Mouse (Mus musculus): Measurements from ENCODE around the gene Grasp. TPM values are rescaled to one million over a fixed set of nuclear protein-coding genes. Genes with fewer than 3 reads are reported as not detected.

Grasp gene
- polyA plus RNA-seq, 1 experiment from 2014 or later, result 15.1 TPM

DNA sequence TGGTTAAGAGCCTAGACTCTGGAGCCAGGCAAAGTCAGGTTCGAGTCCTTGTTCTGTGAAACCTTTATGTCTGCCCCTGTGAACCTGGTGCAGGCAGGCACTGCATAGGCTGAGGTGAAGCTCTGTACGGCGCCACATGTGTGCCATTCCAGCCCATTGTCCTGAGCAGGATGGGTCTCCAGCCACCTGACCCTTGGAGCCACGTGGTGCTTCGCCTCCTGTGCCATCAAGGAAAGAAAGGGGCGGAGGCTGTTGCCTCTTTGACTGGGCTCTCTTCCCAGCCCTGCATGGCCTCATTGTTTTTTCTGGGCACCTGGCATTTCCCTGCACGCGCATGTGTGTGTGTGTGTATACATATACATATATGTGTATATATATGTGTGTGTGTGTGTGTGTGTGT lies 15.8 kb downstream of the Grasp start:
- no peaks in the 10 kb centered on the region for H3K27me3 ChIP-seq
- 67% methylated on average over 8 of the region's 8 CpGs for WGBS
- H3K27ac ChIP-seq (replicated peaks), result no peak overlapping the region
- H3K9ac ChIP-seq, result no peak overlapping the region
- no peaks in the 10 kb centered on the region for H3K9me3 ChIP-seq (replicated peaks)
- no peaks in the 10 kb centered on the region for H3K36me3 ChIP-seq
- no peak overlapping the region for H3K4me3 ChIP-seq (replicated peaks)
- no peak for ATAC-seq (ENCODE audit: insufficient number of reproducible peaks, low FRiP score, low TSS enrichment, low read depth)
- H3K4me2 ChIP-seq (replicated peaks), result no peak overlapping the region
- H3K4me1 ChIP-seq, result peaks cover 39% of the 10 kb centered on the region

DNA sequence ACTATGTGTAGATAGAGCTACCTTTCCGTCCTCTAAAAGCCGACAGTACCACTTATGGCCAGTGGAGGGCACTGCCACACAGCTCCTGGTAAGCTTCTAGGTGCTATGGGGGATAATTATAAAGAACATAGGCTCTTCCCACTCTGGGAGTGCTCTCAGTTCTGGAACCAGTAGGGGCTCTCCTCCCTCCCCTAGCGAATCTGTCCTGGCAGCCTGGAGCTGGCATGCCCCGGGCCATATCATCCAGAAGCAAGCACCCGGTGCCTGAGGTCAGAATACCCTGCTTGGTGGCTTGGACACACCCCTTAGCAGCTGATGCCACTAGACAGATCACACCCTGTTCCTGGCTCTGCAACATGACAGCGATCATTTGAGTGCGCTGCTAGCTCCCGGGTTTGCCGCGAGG lies 16.8 kb downstream of the Grasp start:
- ATAC-seq (ENCODE audit: insufficient number of reproducible peaks, low FRiP score, low TSS enrichment, low read depth), result peak; percentile 74
- Histone ChIP-seq H3K27me3 (no peaks in the 10 kb centered on the region), H3K4me1 (peaks cover 33% of the 10 kb centered on the region), H3K27ac (replicated peaks) (peak overlapping the region; percentile 17; the same call in 1 of the 2 replicates), H3K9ac (peak overlapping the region; percentile 13; the same call in 1 of the 2 replicates), H3K9me3 (replicated peaks) (no peaks in the 10 kb centered on the region), H3K36me3 (no peaks in the 10 kb centered on the region), H3K4me2 (replicated peaks) (peak overlapping the region; percentile 52), H3K4me3 (replicated peaks) (peak overlapping the region; percentile 19; the same call in 1 of the 2 replicates)
- WGBS, result 3% methylated on average over 10 of the region's 10 CpGs

DNA sequence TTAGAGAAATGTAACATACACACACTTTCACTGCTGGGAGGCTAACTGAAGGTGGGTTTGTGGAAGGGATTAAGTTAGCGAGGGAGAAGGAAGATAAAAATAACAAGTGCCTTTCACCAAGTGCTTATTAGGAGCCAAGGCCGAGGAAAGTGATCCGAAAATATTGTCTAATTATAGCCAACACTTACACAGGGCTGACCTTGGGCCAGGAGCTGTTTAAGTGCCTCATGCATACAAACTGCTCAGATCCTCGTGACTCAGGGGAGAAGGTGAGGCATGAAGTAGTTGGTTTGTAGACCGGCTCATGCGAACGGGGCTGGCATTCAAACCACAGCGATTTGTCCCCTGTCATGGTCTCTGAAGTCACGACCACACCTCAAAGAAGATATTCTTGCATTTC lies 17.2 kb downstream of the Grasp start:
- H3K4me2 ChIP-seq (replicated peaks), result peak overlapping the region; percentile 52
- H3K4me3 ChIP-seq (replicated peaks), result peak overlapping the region; percentile 19; the same call in 1 of the 2 replicates
- no peak for ATAC-seq (ENCODE audit: insufficient number of reproducible peaks, low FRiP score, low TSS enrichment, low read depth)
- H3K27ac ChIP-seq (replicated peaks), result peak overlapping the region; percentile 17; the same call in 1 of the 2 replicates
- H3K27me3 ChIP-seq, result no peaks in the 10 kb centered on the region
- peaks cover 33% of the 10 kb centered on the region for H3K4me1 ChIP-seq
- H3K9ac ChIP-seq, result 0 out of 2 replicates have a peak overlapping the region, but pooled peaks have one; percentile 13
- 55% methylated on average over 9 of the region's 9 CpGs for WGBS
- no peaks in the 10 kb centered on the region for H3K36me3 ChIP-seq
- no peaks in the 10 kb centered on the region for H3K9me3 ChIP-seq (replicated peaks)

DNA sequence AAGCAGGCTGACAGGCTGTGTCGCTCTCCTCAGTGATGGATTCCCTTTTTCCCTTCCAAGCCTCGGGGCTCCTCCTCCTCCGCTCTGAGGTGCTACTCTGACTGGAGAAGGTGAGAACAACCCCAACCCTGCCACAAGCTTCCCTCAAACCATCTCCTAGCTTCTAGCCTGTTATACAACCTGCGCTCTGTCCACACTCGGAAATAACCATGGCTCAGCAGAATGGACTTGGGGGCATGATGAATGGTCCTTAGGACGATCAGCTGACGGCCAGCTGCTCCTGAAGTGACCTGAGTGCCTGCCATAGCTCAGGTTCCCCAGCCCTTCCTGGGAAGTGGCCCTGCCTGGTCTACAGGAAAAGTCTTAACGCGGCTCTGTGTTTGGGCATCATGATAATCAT lies 17.9 kb downstream of the Grasp start:
- Histone ChIP-seq H3K9ac (no peak overlapping the region), H3K4me1 (peaks cover 39% of the 10 kb centered on the region), H3K27ac (replicated peaks) (no peak overlapping the region), H3K4me2 (replicated peaks) (no peak overlapping the region), H3K9me3 (replicated peaks) (no peaks in the 10 kb centered on the region), H3K27me3 (no peaks in the 10 kb centered on the region), H3K4me3 (replicated peaks) (no peak overlapping the region), H3K36me3 (no peaks in the 10 kb centered on the region)
- WGBS, result 76% methylated on average over 9 of the region's 9 CpGs
- no peak for ATAC-seq (ENCODE audit: insufficient number of reproducible peaks, low FRiP score, low TSS enrichment, low read depth)

DNA sequence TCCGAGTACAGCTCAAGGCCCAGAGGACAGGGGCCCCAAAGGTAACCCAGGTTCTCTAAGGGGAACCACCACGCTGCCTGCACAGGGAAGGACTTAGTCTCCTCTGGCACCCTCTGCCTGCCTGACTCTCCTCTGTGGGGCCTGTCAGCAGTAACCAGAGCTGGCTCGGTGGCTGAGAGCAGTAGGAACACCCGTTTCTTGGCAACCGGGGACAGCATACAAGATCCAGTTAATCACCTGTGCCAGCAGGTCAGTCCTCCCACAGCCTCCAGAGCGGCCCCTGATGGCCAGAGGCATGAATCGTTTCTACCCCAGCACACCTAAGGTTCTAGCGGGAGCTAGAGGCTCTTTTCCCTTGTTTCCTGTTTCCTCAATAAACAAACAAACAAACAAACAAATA lies 18.7 kb downstream of the Grasp start:
- WGBS, result 18% methylated on average over 8 of the region's 8 CpGs
- H3K9me3 ChIP-seq (replicated peaks), result no peaks in the 10 kb centered on the region
- no peaks in the 10 kb centered on the region for H3K36me3 ChIP-seq
- H3K27me3 ChIP-seq, result no peaks in the 10 kb centered on the region
- no peak overlapping the region; the same call in 1 of the 2 replicates for H3K27ac ChIP-seq (replicated peaks)
- peaks cover 45% of the 10 kb centered on the region for H3K4me1 ChIP-seq
- no peak overlapping the region for H3K4me2 ChIP-seq (replicated peaks)
- H3K4me3 ChIP-seq (replicated peaks), result no peak overlapping the region
- no peak for ATAC-seq (ENCODE audit: insufficient number of reproducible peaks, low FRiP score, low TSS enrichment, low read depth)
- H3K9ac ChIP-seq, result no peak overlapping the region

DNA sequence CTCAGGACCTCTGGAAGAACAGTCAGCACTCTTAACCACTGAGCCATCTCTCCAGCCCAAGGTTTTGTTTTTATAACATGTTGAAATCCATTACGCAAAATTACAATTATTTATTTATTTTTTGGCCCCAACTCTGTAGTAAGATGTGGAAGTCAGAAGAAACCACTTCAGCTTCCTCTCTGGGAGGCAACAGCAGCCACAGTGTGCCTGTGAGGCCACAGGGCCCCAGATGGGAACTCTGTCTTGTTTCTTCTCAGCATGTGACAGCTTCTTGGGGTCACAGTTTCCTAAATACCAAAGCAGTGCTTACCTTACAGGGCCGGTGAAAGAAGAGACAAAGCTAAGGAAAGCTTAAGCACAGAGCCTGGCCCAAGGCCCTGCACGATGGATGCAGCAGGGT lies 20.0 kb downstream of the Grasp start:
- H3K27me3 ChIP-seq, result no peaks in the 10 kb centered on the region
- ATAC-seq (ENCODE audit: insufficient number of reproducible peaks, low FRiP score, low TSS enrichment, low read depth), result no peak
- no peaks in the 10 kb centered on the region for H3K36me3 ChIP-seq
- no peaks in the 10 kb centered on the region for H3K9me3 ChIP-seq (replicated peaks)
- no peak overlapping the region for H3K4me2 ChIP-seq (replicated peaks)
- H3K27ac ChIP-seq (replicated peaks), result no peak overlapping the region
- 69% methylated on average over 3 of the region's 3 CpGs for WGBS
- H3K4me1 ChIP-seq, result peaks cover 49% of the 10 kb centered on the region
- H3K4me3 ChIP-seq (replicated peaks), result no peak overlapping the region
- no peak overlapping the region for H3K9ac ChIP-seq

DNA sequence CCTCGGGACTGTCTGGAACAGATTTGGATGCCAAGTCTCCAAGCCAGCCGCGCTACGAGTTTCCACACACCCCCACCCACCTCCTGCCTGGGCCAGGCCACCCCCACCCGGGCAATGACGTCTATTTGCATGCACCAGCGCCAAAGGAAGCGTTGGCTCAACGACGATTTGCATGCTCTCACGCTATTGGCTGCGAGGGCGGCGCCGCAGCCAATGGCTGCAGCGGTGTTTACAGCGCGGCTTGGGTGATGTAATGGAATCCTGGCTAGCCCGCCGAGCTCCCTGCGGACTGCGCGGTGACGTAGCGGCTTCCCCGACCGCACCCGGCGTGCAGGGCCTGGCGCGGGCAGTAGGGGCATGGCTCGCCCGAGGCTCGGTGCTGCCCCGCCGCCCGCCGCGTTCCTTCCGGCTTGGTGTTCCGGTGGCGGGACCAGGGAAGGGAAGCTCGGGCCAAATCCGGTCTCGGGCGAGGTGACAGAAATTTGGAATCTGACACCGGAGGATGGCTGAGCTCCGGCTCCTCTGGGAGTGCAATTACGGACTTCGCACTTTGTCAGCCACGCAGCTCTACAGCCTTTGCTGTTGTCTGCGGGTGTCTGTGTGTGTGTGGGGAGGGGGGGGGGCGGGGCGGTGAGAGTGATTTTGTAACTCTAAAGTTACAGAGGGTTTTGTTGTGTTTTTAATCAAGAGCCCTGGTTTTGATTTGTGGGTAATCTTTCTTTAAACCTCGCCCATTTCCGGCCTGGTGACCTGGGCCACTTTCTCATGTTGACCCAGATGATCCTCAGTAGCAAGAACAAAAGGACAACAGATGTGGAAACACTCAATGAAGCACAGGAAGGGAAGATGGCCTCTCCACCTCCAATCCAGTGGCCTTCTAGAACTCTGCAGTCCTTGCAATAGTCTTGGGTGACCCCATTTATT lies 22.5 kb downstream of the Grasp start:
- Histone ChIP-seq H3K36me3 (no peaks in the 10 kb centered on the region), H3K27me3 (no peaks in the 10 kb centered on the region), H3K9me3 (replicated peaks) (no peaks in the 10 kb centered on the region), H3K4me1 (peaks cover 36% of the 10 kb centered on the region), H3K4me2 (replicated peaks) (peak overlapping the region; percentile 72), H3K27ac (replicated peaks) (peak overlapping the region; percentile 96), H3K4me3 (replicated peaks) (peak overlapping the region; percentile 51), H3K9ac (peak overlapping the region; percentile 42)
- under 1% methylated on average over 56 of the region's 56 CpGs for WGBS
- peak; percentile 96 for ATAC-seq (ENCODE audit: insufficient number of reproducible peaks, low FRiP score, low TSS enrichment, low read depth)

DNA sequence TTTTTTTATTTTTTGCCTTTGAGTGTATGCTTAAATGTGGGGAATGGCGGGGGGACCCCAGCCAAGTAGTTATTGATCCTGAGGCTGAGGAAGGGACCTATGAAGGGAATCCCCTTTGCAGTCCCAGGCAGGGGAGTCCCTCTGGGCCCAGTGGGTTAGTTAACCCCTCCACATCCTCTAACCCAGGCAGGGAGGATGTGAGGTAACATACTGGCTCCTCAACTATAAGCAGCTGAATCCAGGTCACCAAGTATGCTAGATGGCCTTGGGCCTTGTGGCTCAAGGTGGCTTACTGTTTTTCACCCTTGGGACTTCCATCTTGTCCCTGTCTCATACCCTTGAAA lies 23.1 kb downstream of the Grasp start:
- Histone ChIP-seq H3K4me2 (replicated peaks) (peak overlapping the region; percentile 72), H3K27me3 (no peaks in the 10 kb centered on the region), H3K4me1 (peaks cover 33% of the 10 kb centered on the region), H3K9ac (no peak overlapping the region), H3K27ac (replicated peaks) (peak overlapping the region; percentile 96), H3K4me3 (replicated peaks) (peak overlapping the region; percentile 51), H3K9me3 (replicated peaks) (no peaks in the 10 kb centered on the region), H3K36me3 (no peaks in the 10 kb centered on the region)
- ATAC-seq (ENCODE audit: insufficient number of reproducible peaks, low FRiP score, low TSS enrichment, low read depth), result no peak
- WGBS, result 44% methylated on average over 1 of the region's 1 CpGs

DNA sequence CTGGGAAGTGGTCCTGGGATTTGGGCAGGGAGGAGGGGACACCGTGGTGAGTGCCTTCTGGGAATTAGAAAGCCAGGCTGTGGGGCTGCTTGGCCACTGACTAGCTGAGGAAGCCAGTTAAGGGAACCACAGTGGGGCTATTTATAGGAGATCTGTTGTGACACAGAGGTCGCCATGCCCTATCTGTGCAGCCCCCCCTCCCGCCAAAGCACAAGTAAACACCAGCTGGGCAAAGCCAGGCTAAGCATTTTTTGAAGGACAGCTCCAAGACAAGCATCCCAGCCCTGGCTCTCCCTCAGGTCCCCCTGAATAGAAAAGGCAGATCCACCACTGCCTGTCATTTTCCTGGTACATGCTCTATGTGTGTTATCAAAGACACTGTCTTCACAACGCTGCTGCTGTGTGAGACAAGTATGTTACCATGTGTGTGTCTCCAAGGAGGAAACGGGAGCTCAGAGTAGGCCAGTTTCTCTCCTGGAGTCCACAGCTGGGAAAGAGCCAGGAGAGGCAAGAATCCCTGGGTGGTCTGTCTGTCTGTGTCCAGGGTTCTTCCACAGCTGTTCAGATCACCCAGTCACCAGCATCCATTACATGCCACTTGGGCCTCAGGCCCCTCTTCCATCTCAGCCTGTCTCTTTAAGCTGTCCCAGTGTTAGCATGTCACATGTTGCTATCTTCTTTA lies 24.2 kb downstream of the Grasp start:
- H3K4me1 ChIP-seq, result peaks cover 28% of the 10 kb centered on the region
- no peak overlapping the region for H3K4me3 ChIP-seq (replicated peaks)
- no peaks in the 10 kb centered on the region for H3K36me3 ChIP-seq
- peak overlapping the region; percentile 83 for H3K27ac ChIP-seq (replicated peaks)
- H3K9me3 ChIP-seq (replicated peaks), result no peaks in the 10 kb centered on the region
- H3K27me3 ChIP-seq, result no peaks in the 10 kb centered on the region
- no peak overlapping the region for H3K4me2 ChIP-seq (replicated peaks)
- no peak for ATAC-seq (ENCODE audit: insufficient number of reproducible peaks, low FRiP score, low TSS enrichment, low read depth)
- WGBS, result 37% methylated on average over 5 of the region's 5 CpGs
- H3K9ac ChIP-seq, result no peak overlapping the region

DNA sequence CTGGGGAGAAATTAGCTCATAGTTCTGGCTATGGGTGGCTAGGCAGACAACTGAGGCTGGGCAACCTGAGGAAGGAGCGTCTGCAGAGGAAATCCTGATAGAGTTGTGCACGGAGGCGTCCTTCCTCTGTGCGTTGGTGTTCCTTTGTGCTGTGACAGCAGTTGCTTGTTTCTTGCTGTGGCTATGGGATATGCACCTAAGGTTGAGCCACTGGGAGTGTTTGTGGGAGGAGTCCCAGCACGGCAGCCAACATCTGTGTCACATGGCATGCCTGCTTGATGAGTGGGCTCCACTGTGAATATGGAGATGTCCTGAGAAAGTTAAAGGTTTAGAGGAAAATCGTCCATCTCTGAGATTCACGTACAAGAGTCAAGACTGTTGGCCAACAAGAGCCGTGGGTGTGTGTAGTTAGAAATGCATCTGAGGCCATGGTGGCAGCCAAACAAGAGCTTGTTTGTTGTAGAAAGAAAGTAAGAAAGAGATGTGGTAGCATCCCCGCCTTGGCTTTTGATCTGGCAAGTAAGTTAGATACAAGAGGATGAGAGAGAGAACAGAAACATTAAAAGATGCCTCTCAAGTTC lies 26.3 kb downstream of the Grasp start:
- H3K36me3 ChIP-seq, result no peaks in the 10 kb centered on the region
- no peak overlapping the region for H3K27ac ChIP-seq (replicated peaks)
- H3K4me2 ChIP-seq (replicated peaks), result no peak overlapping the region
- no peak for ATAC-seq (ENCODE audit: insufficient number of reproducible peaks, low FRiP score, low TSS enrichment, low read depth)
- WGBS, result 80% methylated on average over 9 of the region's 9 CpGs
- no peak overlapping the region for H3K4me3 ChIP-seq (replicated peaks)
- no peaks in the 10 kb centered on the region for H3K9me3 ChIP-seq (replicated peaks)
- H3K4me1 ChIP-seq, result peaks cover 39% of the 10 kb centered on the region
- H3K27me3 ChIP-seq, result no peaks in the 10 kb centered on the region
- H3K9ac ChIP-seq, result no peak overlapping the region

DNA sequence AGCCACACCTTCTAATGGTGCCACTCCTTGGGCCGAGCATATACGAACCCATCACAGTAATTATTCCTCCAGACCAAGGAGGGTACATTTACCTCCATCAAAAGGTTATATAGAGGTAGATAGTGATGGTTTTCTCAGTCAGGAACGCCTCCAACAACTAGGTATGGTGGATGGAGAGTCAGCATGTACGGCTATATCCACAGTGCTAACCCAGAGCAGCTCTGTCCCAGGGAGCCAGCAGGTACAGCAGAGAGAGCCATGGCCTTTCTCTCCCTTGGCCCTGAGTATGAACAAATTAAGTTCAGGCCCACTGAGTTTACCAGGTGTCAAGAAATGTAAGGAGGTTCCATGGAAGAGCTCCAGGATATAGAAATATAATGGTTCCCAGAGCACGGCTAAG lies 27.9 kb downstream of the Grasp start:
- Histone ChIP-seq H3K4me2 (replicated peaks) (no peak overlapping the region), H3K4me3 (replicated peaks) (no peak overlapping the region), H3K27ac (replicated peaks) (no peak overlapping the region), H3K9me3 (replicated peaks) (no peaks in the 10 kb centered on the region), H3K4me1 (peaks cover 26% of the 10 kb centered on the region), H3K9ac (no peak overlapping the region), H3K36me3 (no peaks in the 10 kb centered on the region), H3K27me3 (no peaks in the 10 kb centered on the region)
- WGBS, result 89% methylated on average over 5 of the region's 5 CpGs
- ATAC-seq (ENCODE audit: insufficient number of reproducible peaks, low FRiP score, low TSS enrichment, low read depth), result no peak
